Mouse (Mus musculus) lung, embryonic 15.5 days (tissue): ENCODE measurements at regions not wholly inside any gene's neighbourhood (a gene's known extent, or its start where the extent isn't known, plus 50 kb on each side); places are given as distances from the start of the nearest gene placed in this dataset.

Experiments
- ATAC-seq: fragments of 200-750 bp; cut with Nextera tagmentation; 2 replicates; pipeline ENCODE4 v1.8.0; 2017; ENCODE audit warnings: moderate number of reproducible peaks, borderline replicate concordance; ENCODE audit not compliant: low FRiP score, low TSS enrichment; ENCODE audit errors: extremely low read depth
- H3K27ac ChIP-seq: fragments of 300-500 bp; sonication (generic); 2 replicates; pipeline ENCODE4 v1.5.1; 2015; ENCODE audit warnings: moderate library complexity, mild to moderate bottlenecking, inconsistent platforms
- H3K27me3 ChIP-seq: fragments of 300-500 bp; sonication (generic); 2 replicates; pipeline ENCODE4 v1.6.1; 2015; ENCODE audit warnings: inconsistent platforms
- H3K36me3 ChIP-seq: fragments of 300-500 bp; sonication (generic); 2 replicates; pipeline ENCODE4 v1.6.1; 2015; ENCODE audit warnings: inconsistent platforms
- H3K4me1 ChIP-seq: fragments of 300-500 bp; sonication (generic); 2 replicates; pipeline ENCODE4 v1.6.1; 2015; ENCODE audit warnings: inconsistent platforms
- H3K4me2 ChIP-seq: fragments of 300-500 bp; sonication (generic); 2 replicates; pipeline ENCODE4 v1.6.1; 2015; ENCODE audit warnings: inconsistent platforms, mild to moderate bottlenecking, moderate library complexity
- H3K4me3 ChIP-seq: fragments of 300-500 bp; sonication (generic); 2 replicates; pipeline ENCODE4 v1.5.1; 2015; ENCODE audit warnings: mild to moderate bottlenecking, inconsistent platforms
- H3K9ac ChIP-seq: fragments of 300-500 bp; sonication (generic); 2 replicates; pipeline ENCODE4 v1.6.1; 2015; ENCODE audit warnings: inconsistent platforms
- H3K9me3 ChIP-seq: fragments of 300-500 bp; sonication (generic); 2 replicates; pipeline ENCODE4 v1.6.1; 2016; ENCODE audit warnings: inconsistent platforms
- WGBS: fragments of 180-500 bp; shearing (Covaris S2); methylation state at CpG from one replicate; pipeline ENCODE4 v1.1.7; 2015; 5-methylcytosine and 5-hydroxymethylcytosine counted together

DNA sequence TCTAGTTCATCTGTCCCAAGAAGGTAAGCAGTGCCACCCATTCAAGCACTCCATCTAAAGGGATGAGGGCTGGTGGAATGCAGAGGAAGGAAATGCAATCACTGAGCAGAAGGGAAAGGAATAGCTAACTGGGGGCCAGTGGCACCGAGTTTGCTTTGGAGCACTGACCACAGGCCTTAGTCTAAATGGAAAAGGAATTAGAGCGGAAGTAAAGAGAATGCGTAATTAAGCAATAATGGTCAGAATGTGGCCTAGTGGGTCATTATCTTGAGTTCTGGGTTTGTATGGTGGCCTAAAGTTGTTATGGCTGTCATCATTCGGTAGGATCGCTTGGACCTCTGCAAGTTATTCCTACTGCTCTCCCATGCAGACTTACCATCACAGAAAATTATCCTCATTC lies 128.8 kb upstream of the Gm10306 start:
- Histone ChIP-seq H3K27me3 (no peaks in the 10 kb centered on the region), H3K27ac (no peak overlapping the region), H3K9ac (no peak overlapping the region), H3K36me3 (no peaks in the 10 kb centered on the region), H3K4me2 (no peak overlapping the region), H3K4me3 (no peak overlapping the region), H3K4me1 (no peaks in the 10 kb centered on the region), H3K9me3 (no peaks in the 10 kb centered on the region)
- 86% methylated on average over 5 of the region's 5 CpGs for WGBS
- no peak for ATAC-seq

DNA sequence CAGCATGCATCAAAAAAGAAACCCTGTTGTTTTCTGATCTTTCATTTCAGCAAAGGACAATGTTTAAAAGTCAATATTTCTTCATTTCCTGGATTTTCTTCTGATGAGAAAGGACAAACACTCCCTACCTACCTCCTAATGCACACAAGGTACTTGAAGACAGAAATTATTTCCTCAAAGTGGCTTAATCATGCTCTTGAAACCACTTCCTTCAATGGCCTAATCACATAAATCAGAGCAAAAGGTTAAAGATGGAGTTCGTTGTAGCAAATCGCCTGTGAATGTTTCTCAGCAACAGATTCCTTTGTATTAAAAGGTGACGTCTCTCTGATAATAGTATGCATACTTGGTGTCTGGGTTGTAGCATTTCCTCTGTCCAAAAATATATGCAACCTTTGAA lies 124.3 kb upstream of the Gm10306 start:
- Histone ChIP-seq H3K9me3 (no peaks in the 10 kb centered on the region), H3K36me3 (no peaks in the 10 kb centered on the region), H3K4me3 (no peak overlapping the region), H3K4me1 (no peaks in the 10 kb centered on the region), H3K9ac (no peak overlapping the region), H3K27me3 (no peaks in the 10 kb centered on the region), H3K27ac (no peak overlapping the region), H3K4me2 (no peak overlapping the region)
- no peak for ATAC-seq
- 66% methylated on average over 3 of the region's 3 CpGs for WGBS

DNA sequence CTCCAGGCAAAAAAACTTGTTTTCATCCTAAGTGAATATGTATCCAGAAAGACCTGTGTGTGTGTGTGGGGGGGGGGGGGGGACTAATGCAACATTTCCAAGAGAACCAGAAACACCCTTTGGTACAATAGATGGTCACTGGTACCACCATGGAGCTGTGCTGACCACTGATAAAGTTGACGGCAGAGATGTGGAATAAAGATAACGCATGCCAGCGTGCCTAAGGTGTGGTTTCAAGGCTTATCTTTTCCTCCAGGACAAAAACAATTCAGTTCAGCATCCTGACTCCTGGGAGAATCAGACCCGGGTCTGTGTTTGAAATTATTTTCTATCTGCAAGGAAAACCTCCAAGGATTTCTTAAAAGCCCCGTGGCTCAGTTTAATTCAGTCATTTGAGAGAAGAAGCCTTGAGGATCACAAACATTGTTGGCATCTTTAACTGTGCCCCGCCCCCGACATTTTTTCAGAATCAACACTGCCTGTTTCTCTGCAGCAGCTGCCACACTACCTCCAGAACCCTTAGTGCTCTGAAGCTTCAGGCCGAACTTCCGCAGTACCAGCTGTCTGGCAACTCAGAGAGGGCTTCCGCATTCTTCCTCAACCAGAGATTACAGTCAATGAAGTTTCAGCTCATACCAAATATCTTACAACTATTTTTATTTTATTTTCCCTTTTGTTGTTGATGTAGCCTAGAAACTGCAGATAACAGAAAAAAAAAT lies 118.5 kb upstream of the Gm10306 start:
- no peak overlapping the region for H3K9ac ChIP-seq
- no peaks in the 10 kb centered on the region for H3K9me3 ChIP-seq
- no peak for ATAC-seq
- WGBS, result 53% methylated on average over 10 of the region's 10 CpGs
- H3K4me3 ChIP-seq, result no peak overlapping the region
- no peaks in the 10 kb centered on the region for H3K4me1 ChIP-seq
- H3K36me3 ChIP-seq, result no peaks in the 10 kb centered on the region
- no peak overlapping the region for H3K4me2 ChIP-seq
- H3K27me3 ChIP-seq, result no peaks in the 10 kb centered on the region
- H3K27ac ChIP-seq, result no peak overlapping the region

GRCm38 (mm10) chr4:94439159-94439836 lies 117.0 kb upstream of the Gm10306 start:
- Histone ChIP-seq H3K27me3 (no peaks in the 10 kb centered on the region), H3K27ac (no peak overlapping the region), H3K4me2 (no peak overlapping the region), H3K4me1 (no peaks in the 10 kb centered on the region), H3K9me3 (no peaks in the 10 kb centered on the region), H3K36me3 (no peaks in the 10 kb centered on the region), H3K9ac (no peak overlapping the region), H3K4me3 (no peak overlapping the region)
- WGBS, result 69% methylated on average over 6 of the region's 6 CpGs
- ATAC-seq, result no peak

GRCm38 (mm10) chr4:94446604-94447003 lies 109.7 kb upstream of the Gm10306 start:
- Histone ChIP-seq H3K4me2 (no peak overlapping the region), H3K36me3 (no peaks in the 10 kb centered on the region)
- ATAC-seq, result no peak

More at GRCm38 (mm10) chr4:94446604-94447003, 109.7 kb upstream of the Gm10306 start:
- Histone ChIP-seq H3K27me3 (no peaks in the 10 kb centered on the region), H3K4me3 (no peak overlapping the region), H3K9ac (no peak overlapping the region), H3K27ac (no peak overlapping the region), H3K4me1 (no peaks in the 10 kb centered on the region), H3K9me3 (no peaks in the 10 kb centered on the region)
- WGBS, result 68% methylated on average over 4 of the region's 4 CpGs
